Mouse (Mus musculus): ENCODE results near the gene Gm43517. TPM values are rescaled to one million over a fixed set of nuclear protein-coding genes. Genes with fewer than 3 reads are reported as not detected.

Gene Gm43517
- polyA plus RNA-seq, 1 experiment from 2014 or later, result 0.15 TPM

DNA sequence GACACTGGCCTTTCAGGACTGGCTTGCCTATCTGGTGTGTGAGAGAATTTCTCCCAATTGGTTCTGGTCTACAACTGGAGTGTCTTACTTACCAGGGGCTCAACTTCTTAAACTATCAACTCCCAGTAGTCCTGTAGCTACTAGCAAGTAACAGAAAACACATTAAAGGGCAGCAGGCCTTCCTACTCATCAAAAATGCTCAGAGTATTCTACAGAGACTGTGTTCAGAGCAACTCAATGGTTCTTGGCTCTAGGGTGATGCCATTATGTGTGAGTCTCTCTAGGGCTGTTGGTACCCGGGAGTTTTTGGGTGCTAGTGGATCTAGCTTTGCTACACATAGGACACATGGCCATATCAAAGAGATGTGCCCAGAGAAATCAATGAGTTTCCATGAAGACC is 6.1 kb upstream of the Gm43517 start:
- H3K36me3 ChIP-seq, result no peaks in the 10 kb centered on the region
- peaks cover 96% of the 10 kb centered on the region for H3K27me3 ChIP-seq
- H3K4me1 ChIP-seq (replicated peaks), result peaks cover 18% of the 10 kb centered on the region
- H3K27ac ChIP-seq, result no peak overlapping the region
- H3K9ac ChIP-seq (replicated peaks), result no peak overlapping the region
- H3K9me3 ChIP-seq, result no peaks in the 10 kb centered on the region
- ATAC-seq, result no peak
- H3K4me3 ChIP-seq (replicated peaks), result no peak overlapping the region
- H3K4me2 ChIP-seq (replicated peaks), result no peak overlapping the region; the same call in 1 of the 2 replicates
- whole genome bisulfite sequencing, result 3% methylated on average over 1 of the region's 1 CpGs

DNA sequence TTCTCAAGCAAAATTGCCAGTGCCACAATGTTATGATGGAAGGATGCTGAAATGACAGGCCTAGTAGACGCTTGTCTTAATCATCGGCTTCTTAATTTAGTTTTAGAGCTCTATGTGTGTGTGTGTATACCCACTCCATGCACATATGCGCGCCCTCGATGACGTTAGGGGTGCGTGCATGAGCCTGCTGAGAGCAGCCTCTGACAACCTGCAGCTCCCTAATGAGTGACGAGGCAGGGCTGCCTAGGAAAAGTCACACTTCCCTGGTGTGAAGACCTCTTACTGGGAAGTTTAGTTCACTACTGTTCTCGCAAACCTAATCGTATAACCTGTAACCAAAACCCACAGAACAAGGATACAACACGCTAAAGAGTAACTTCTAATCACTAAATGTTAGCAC is 5.5 kb upstream of the Gm43517 start:
- Histone ChIP-seq H3K36me3 (no peaks in the 10 kb centered on the region), H3K4me2 (replicated peaks) (no peak overlapping the region), H3K4me3 (replicated peaks) (no peak overlapping the region), H3K9ac (replicated peaks) (no peak overlapping the region), H3K4me1 (replicated peaks) (peaks cover 13% of the 10 kb centered on the region), H3K27ac (no peak overlapping the region), H3K27me3 (peaks cover 95% of the 10 kb centered on the region), H3K9me3 (no peaks in the 10 kb centered on the region)
- 5% methylated on average over 11 of the region's 11 CpGs for WGBS
- no peak for ATAC-seq

DNA sequence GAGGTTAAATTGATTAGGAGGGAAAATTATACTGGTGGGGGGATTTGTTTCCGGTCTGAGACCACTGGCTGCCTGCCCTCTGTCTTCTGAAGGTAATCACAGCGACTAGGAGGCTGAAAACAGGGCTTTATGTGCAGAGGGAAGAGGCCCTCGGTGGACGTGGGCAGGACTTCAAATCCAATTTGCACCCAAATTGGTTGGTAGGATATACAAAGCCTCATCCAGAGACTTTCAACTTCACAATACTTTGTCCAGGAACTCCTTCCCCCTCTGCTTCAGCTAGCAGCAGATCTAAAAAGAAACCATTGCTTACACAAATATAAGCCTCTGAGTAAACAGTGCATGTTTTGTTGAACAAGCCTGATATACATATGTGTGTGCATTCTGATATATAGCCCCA is 4.5 kb upstream of the Gm43517 start:
- H3K27me3 ChIP-seq, result peaks cover 97% of the 10 kb centered on the region
- no peak overlapping the region for H3K9ac ChIP-seq (replicated peaks)
- H3K4me3 ChIP-seq (replicated peaks), result no peak overlapping the region
- H3K27ac ChIP-seq, result no peak overlapping the region
- H3K4me1 ChIP-seq (replicated peaks), result peaks cover 11% of the 10 kb centered on the region; the same call in 1 of the 2 replicates
- H3K9me3 ChIP-seq, result no peaks in the 10 kb centered on the region
- WGBS, result 2% methylated on average over 4 of the region's 4 CpGs
- H3K4me2 ChIP-seq (replicated peaks), result no peak overlapping the region
- no peaks in the 10 kb centered on the region for H3K36me3 ChIP-seq
- ATAC-seq, result no peak

DNA sequence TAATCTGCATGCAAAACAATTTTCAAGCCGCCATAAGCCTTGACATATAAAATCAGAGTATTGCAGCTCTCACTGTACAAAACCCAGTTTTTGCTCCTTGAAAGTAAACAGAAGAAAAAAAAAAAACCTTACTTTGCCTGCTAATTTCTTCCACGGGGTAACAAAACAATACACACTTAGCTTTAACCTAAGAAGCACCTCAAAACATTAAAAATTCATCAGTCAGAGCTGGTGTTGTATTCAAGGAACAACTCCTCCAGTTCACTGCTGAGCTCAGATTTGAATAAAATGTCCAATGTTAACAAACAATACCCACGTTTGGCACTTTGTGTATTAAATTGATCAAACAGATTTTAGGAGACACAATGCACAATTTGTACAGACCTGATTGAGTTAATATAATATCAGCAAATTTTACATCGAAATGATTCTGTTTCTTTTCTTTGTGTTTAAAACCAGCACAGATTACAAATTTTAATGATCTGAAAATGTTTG is 3.9 kb upstream of the Gm43517 start:
- 2% methylated on average over 4 of the region's 4 CpGs for WGBS

DNA sequence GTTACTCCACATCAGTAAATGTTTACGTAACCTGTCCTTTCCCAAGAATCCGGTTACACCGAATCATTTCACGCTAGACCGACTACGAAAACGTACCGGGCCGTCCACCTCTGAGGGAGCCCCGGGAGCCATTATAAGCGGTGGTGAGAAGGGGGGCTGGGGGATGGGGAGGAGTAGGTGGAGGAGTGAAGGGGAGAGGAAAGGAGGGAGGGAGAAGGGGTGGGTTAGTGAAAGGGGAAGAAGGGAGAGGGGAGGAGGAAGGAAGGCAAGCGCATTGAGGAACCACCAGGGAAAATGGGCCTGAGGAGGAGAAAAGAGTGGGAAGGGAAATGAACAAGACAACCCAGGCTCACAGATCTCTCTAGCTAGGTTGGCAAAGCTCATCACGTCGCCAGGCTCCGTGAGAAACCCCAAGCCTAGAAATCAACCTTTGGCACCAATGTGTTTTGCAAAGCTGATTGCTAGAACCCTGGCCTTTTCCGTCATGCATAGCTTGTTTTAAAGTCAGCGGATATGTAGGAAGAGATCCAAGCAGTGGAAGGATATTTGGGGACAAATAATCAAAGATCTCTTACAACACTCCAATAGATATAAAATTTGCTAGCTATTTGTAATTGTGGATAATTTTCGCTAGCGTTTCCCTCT is 3.1 kb upstream of the Gm43517 start:
- no peaks in the 10 kb centered on the region for H3K36me3 ChIP-seq
- H3K27me3 ChIP-seq, result peaks cover 92% of the 10 kb centered on the region
- no peak overlapping the region for H3K9ac ChIP-seq (replicated peaks)
- H3K4me1 ChIP-seq (replicated peaks), result peaks cover 11% of the 10 kb centered on the region; the same call in 1 of the 2 replicates
- no peak overlapping the region for H3K4me2 ChIP-seq (replicated peaks)
- no peak overlapping the region for H3K4me3 ChIP-seq (replicated peaks)
- under 1% methylated on average over 19 of the region's 19 CpGs for WGBS
- no peak for ATAC-seq
- H3K27ac ChIP-seq, result no peak overlapping the region
- H3K9me3 ChIP-seq, result no peaks in the 10 kb centered on the region

More for the DNA sequence above, 3.9 kb upstream of the Gm43517 start:
- Histone ChIP-seq H3K4me3 (replicated peaks) (no peak overlapping the region), H3K36me3 (no peaks in the 10 kb centered on the region), H3K9me3 (no peaks in the 10 kb centered on the region), H3K4me2 (replicated peaks) (no peak overlapping the region), H3K27ac (no peak overlapping the region), H3K27me3 (peaks cover 97% of the 10 kb centered on the region), H3K4me1 (replicated peaks) (peaks cover 11% of the 10 kb centered on the region; the same call in 1 of the 2 replicates), H3K9ac (replicated peaks) (no peak overlapping the region)
- ATAC-seq, result no peak

DNA sequence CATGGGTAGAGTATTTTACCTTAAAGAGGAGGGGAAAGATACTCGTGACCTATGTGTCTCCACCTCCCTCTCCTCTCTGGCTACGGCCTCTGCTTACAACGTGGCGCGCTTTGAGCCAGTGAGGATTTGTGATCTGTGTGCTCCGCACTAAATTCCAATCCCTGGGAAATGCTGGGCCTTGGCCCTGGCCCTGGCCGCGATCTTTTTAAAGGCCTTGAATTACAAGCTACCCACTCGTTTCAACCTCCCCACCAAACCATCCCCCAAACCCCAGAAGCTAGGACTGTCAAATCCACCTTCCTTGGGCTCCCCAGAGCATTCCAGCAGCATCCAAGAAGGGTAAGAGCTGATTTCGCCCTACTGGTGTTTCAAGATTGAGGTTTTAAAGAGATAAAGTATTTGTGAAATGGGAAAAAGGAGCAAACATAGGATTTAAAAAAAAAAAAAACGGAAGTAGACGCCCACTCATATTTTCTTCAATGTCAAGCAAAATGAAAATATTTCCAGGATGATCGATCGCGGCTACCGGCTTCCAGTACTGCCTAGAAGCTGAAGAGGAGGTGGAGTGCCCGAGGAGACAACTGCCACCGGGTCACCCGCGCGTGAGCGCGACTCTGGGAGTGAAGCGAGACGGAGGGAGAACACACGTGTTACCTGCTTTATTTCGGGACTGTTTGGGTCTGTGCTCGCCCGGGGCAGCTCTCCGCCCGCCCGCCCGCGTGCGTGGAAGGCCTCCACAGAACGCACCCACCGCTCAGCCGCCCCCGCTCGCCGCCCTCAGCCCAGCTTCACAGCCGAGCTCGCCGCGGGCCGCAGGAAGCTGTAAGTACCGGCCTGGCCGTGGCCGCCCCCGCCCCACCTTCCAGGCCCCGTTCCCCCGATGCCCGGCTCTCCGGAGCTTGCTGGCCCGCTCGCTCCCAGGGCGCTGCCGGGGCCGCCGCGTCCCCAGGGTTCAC is 2.1 kb upstream of the Gm43517 start, which contains the start of gene Foxg1:
TSS of gene Foxg1 (plus strand) at position 96 of the 956 bp plus-strand sequence.
- Histone ChIP-seq H3K9me3 (no peaks in the 10 kb centered on the region), H3K27ac (peak within 1 kb of the TSS; percentile 19; the same call in 1 of the 2 replicates), H3K4me2 (replicated peaks) (peak within 1 kb of the TSS; percentile 48), H3K36me3 (no peaks in the 10 kb centered on the region), H3K27me3 (peaks cover 85% of the 10 kb centered on the region), H3K4me3 (replicated peaks) (peak within 1 kb of the TSS; percentile 33), H3K4me1 (replicated peaks) (peaks cover 11% of the 10 kb centered on the region; the same call in 1 of the 2 replicates), H3K9ac (replicated peaks) (0 out of 2 replicates have a peak within 1 kb of the TSS, but pooled peaks have one; percentile 24)
- ATAC-seq, result peak; percentile 37
- WGBS, result under 1% methylated on average over 48 of the region's 61 CpGs

DNA sequence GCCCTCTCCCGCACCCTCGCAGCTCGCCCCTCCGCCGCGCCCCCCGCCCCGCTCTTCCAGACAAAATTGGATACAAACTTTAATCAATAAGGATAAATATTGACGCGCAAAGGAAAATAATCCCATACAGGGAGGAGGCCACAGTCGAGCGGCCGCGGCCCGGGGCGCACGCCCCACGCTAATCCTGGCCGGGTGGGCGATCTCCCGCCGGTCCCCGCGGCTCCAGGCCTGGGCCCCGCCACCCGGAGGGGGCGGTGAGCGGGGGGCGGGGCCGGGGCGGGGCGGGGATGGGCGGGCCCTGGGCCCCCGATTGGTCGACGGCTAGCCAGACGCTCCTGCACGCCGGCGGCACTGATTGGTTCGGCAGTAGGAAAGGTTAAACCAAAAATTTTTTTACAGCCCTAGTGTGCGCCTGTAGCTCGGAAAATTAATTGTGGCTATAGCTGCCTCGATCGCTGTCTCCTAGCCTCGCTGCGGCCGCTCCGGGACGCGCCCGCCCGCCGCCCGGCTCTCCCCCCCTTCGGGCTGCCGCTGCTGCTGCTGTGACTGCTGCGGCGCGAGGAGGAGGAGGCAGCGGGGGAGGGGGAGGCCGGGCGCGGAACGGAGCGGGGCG is 1.3 kb upstream of the Gm43517 start:
- Histone ChIP-seq H3K27me3 (peaks cover 83% of the 10 kb centered on the region), H3K9ac (replicated peaks) (0 out of 2 replicates have a peak overlapping the region, but pooled peaks have one; percentile 11)
- under 1% methylated on average over 60 of the region's 67 CpGs for WGBS

DNA sequence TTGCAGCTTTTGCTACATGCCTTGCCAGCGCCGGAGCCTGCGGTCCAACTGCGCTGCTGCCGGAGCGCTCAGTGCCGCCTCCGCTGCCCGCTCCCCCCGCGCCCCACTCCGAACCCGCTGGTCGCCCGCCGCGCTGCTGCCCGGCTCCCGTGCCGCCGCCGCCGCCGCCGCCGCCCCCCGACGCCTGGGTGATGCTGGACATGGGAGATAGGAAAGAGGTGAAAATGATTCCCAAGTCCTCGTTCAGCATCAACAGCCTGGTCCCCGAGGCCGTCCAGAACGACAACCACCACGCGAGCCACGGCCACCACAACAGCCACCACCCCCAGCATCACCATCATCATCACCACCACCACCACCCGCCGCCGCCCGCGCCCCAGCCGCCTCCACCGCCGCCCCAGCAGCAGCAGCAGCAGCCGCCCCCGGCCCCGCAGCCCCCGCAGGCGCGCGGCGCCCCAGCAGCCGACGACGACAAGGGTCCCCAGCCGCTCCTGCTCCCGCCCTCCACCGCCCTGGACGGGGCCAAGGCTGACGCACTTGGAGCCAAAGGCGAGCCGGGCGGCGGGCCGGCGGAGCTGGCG is 589 bp upstream of the Gm43517 start:
- ATAC-seq, result no peak
- Histone ChIP-seq H3K9me3 (no peaks in the 10 kb centered on the region), H3K36me3 (no peaks in the 10 kb centered on the region), H3K4me2 (replicated peaks) (peak overlapping the region; percentile 48), H3K27ac (peak overlapping the region; percentile 51; the same call in 1 of the 2 replicates), H3K4me3 (replicated peaks) (peak overlapping the region; percentile 33), H3K27me3 (peaks cover 79% of the 10 kb centered on the region), H3K9ac (replicated peaks) (0 out of 2 replicates have a peak overlapping the region, but pooled peaks have one; percentile 37), H3K4me1 (replicated peaks) (peaks cover 11% of the 10 kb centered on the region; the same call in 1 of the 2 replicates)
- WGBS, result under 1% methylated on average over 38 of the region's 66 CpGs

More for the DNA sequence above, 1.3 kb upstream of the Gm43517 start:
- no peak overlapping the region for H3K27ac ChIP-seq
- H3K36me3 ChIP-seq, result no peaks in the 10 kb centered on the region
- H3K4me1 ChIP-seq (replicated peaks), result peaks cover 11% of the 10 kb centered on the region; the same call in 1 of the 2 replicates
- peak; percentile 84 for ATAC-seq
- H3K4me2 ChIP-seq (replicated peaks), result peak overlapping the region; percentile 48
- H3K4me3 ChIP-seq (replicated peaks), result peak overlapping the region; percentile 33
- no peaks in the 10 kb centered on the region for H3K9me3 ChIP-seq

DNA sequence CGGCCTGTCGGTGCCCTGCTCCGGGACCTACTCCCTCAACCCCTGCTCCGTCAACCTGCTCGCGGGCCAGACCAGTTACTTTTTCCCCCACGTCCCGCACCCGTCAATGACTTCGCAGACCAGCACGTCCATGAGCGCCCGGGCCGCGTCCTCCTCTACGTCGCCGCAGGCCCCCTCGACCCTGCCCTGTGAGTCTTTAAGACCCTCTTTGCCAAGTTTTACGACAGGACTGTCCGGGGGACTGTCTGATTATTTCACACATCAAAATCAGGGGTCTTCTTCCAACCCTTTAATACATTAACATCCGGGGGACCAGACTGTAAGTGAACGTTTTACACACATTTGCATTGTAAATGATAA is 637 bp downstream of the Gm43517 start:
- Histone ChIP-seq H3K4me2 (replicated peaks) (no peak overlapping the region), H3K27ac (peak overlapping the region; percentile 47; the same call in 1 of the 2 replicates), H3K4me3 (replicated peaks) (peak overlapping the region; percentile 33)

DNA sequence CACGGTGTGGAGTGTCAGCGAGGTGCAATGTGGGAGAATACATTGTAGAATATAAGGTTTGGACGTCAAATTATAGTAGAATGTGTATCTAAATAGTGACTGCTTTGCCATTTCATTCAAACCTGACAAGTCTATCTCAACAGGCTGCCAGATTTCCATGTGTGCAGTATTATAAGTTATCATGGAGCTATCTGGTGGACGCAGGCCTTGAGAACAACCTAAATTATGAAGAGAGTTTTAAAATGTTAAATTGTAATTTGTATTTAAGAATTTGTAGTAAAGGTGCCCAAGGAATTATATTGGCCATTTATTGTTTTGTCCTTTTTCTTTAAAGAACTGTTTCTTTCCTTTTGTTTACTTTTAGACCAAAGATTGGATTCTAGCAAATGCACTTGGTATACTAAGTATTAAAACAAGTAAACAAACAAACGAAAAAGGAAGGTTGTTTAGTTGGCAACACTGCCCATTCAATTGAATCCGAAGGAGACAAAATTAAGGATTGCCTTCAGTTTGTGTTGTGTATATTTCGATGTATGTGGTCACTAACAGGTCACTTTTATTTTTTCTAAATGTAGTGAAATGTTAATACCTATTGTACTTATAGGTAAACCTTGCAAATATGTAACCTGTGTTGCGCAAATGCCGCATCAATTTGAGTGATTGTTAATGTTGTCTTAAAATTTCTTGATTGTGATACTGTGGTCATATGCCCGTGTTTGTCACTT is 1.3 kb downstream of the Gm43517 start:
- no peak overlapping the region for H3K9ac ChIP-seq (replicated peaks)
- no peak overlapping the region for H3K27ac ChIP-seq
- H3K4me3 ChIP-seq (replicated peaks), result peak overlapping the region; percentile 33; the same call in 1 of the 2 replicates
- no peak for ATAC-seq
- H3K36me3 ChIP-seq, result no peaks in the 10 kb centered on the region
- no peak overlapping the region for H3K4me2 ChIP-seq (replicated peaks)
- 10% methylated on average over 10 of the region's 10 CpGs for WGBS
- no peaks in the 10 kb centered on the region for H3K9me3 ChIP-seq
- peaks cover 79% of the 10 kb centered on the region for H3K27me3 ChIP-seq
- peaks cover 15% of the 10 kb centered on the region for H3K4me1 ChIP-seq (replicated peaks)

More for the DNA sequence above, 637 bp downstream of the Gm43517 start:
- no peak overlapping the region; the same call in 1 of the 2 replicates for H3K9ac ChIP-seq (replicated peaks)
- no peak; the same call in 1 of the 2 replicates for ATAC-seq
- under 1% methylated on average over 23 of the region's 23 CpGs for WGBS
- H3K27me3 ChIP-seq, result peaks cover 79% of the 10 kb centered on the region
- no peaks in the 10 kb centered on the region for H3K36me3 ChIP-seq
- no peaks in the 10 kb centered on the region for H3K9me3 ChIP-seq
- peaks cover 11% of the 10 kb centered on the region; the same call in 1 of the 2 replicates for H3K4me1 ChIP-seq (replicated peaks)
